In the genomic region with DNA sequence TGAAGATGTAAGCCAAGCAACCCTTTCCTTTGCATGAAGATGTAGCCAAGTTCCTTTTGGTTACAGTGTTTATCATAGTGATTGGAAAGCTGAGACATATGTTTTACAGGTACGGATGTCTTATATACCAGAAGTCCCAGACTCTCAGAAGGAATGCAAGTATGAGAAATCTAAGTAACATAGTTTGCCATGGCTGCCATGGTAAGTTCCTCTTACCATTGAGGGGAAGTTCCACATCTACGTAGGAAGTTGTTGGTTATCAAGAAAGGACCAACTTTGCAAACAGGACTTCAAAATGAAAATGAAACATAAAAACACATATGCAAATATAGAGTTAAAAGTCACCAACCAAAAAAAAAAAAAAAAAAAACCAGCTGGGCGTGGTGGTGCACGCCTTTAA, we compare ENCODE assay signal across 27 mouse cellular contexts. TPM values are rescaled to one million over a fixed set of nuclear protein-coding genes. Genes with fewer than 3 reads are reported as not detected.
A peak's percentile ranks its signal among the peaks of the same experiment; 100 is the strongest.
DNase-seq lines count a peak whose midpoint lies in the region; ATAC-seq and TF ChIP-seq lines count a peak whose summit lies in the region.
"Had no signal": no experiment of that assay in that cellular context is flagged by ENCODE, and none has a peak within 500 bp of the region (broad histone marks: within the 10 kb centered on the region; RNA-seq: fewer than 3 reads in every experiment).

No protein-coding gene starts in this region.

- peak; percentile 64 for ATAC-seq in monocyte, adult 5-6 weeks (replicated peaks; ENCODE audit: insufficient number of reproducible peaks, low FRiP score, low TSS enrichment, poor library complexity, severe bottlenecking)
- no peak for ATAC-seq in forebrain, embryonic 16.5 days
- no peak for ATAC-seq in stomach, postnatal 0 days (ENCODE audit: low FRiP score, low TSS enrichment)
- ATAC-seq: forebrain, embryonic 13.5 days; liver, postnatal 0 days; midbrain, embryonic 13.5 days had no signal

- H3K4me3 ChIP-seq in bone marrow, adult 2 months (replicated peaks; ENCODE audit: control insufficient read depth, low read depth, low read length): no peak overlapping the region
- H3K4me3 ChIP-seq in left cerebral cortex, adult 2 months: no peak overlapping the region
- no peak overlapping the region for H3K4me3 ChIP-seq in forebrain, embryonic 16.5 days (replicated peaks; ENCODE audit: low read length)
- H3K4me3 ChIP-seq in stomach, postnatal 0 days (ENCODE audit: low read depth, low read length): no peak overlapping the region
- H3K4me3 ChIP-seq: forebrain, embryonic 13.5 days; heart, embryonic 12.5 days; kidney, embryonic 15.5 days; limb, embryonic 12.5 days; midbrain, embryonic 13.5 days had no signal

- H3K9me3 ChIP-seq in forebrain, embryonic 16.5 days (ENCODE audit: control insufficient read depth, low read length): no peaks in the 10 kb centered on the region
- no peaks in the 10 kb centered on the region for H3K9me3 ChIP-seq in stomach, postnatal 0 days (ENCODE audit: control insufficient read depth, low read length)
- H3K9me3 ChIP-seq: forebrain, embryonic 13.5 days; G1E; heart, embryonic 12.5 days; kidney, embryonic 15.5 days; limb, embryonic 12.5 days; midbrain, embryonic 13.5 days had no signal

- no peaks in the 10 kb centered on the region for H3K27me3 ChIP-seq in forebrain, embryonic 16.5 days (replicated peaks; ENCODE audit: control insufficient read depth, insufficient read depth, low read length)
- no peaks in the 10 kb centered on the region for H3K27me3 ChIP-seq in stomach, postnatal 0 days (ENCODE audit: control insufficient read depth, insufficient read depth, low read length)
- H3K27me3 ChIP-seq: heart, embryonic 12.5 days; kidney, embryonic 15.5 days; limb, embryonic 12.5 days; midbrain, embryonic 13.5 days had no signal

- intact Hi-C loops in left cerebral cortex, adult 2 months (cut with DNase I): no loop called here

- H3K4me1 ChIP-seq in bone marrow, adult 2 months (ENCODE audit: control insufficient read depth, insufficient read depth, low read length): peaks cover 1% of the 10 kb centered on the region; the same call in 1 of the 2 replicates
- no peaks in the 10 kb centered on the region for H3K4me1 ChIP-seq in forebrain, embryonic 16.5 days (replicated peaks; ENCODE audit: control insufficient read depth, insufficient read depth, low read length)
- no peaks in the 10 kb centered on the region for H3K4me1 ChIP-seq in stomach, postnatal 0 days (replicated peaks; ENCODE audit: control insufficient read depth, insufficient read depth)
- H3K4me1 ChIP-seq: forebrain, embryonic 13.5 days; heart, embryonic 12.5 days; kidney, embryonic 15.5 days; limb, embryonic 12.5 days; midbrain, embryonic 13.5 days had no signal

- no peak for TF ChIP-seq EP300 in stomach, postnatal 0 days (optimal IDR thresholded peaks at IDR 0.05)

- WGBS in bone marrow, adult 2 months: 54% methylated on average over 4 of the region's 4 CpGs
- WGBS in forebrain, embryonic 16.5 days: 90% methylated on average over 4 of the region's 4 CpGs
- WGBS in stomach, postnatal 0 days: 78% methylated on average over 4 of the region's 4 CpGs

- no peak for TF ChIP-seq CTCF in bone marrow, adult 2 months (IDR thresholded peaks at IDR 0.05; ENCODE audit: control insufficient read depth, insufficient read depth, low read length)
- TF ChIP-seq CTCF in left cerebral cortex, adult 2 months (IDR thresholded peaks at IDR 0.05): no peak
- no peak for TF ChIP-seq CTCF in stomach, postnatal 0 days (IDR thresholded peaks at IDR 0.05; ENCODE audit: low read depth)

- no peak for TF ChIP-seq POLR2A in bone marrow, adult 2 months (IDR thresholded peaks at IDR 0.05; ENCODE audit: borderline replicate concordance, control insufficient read depth, low read depth, low read length)

- DNase-seq in spleen, postnatal 36 days (ENCODE audit: low spot score in 2 of 2): peak; percentile 34 to 64
- DNase-seq in spleen, postnatal 4 days (ENCODE audit: low spot score in 2 of 2): no peak
- DNase-seq in left cerebral cortex, adult 2 months (ENCODE audit: extremely low spot score in 1 of 2, low spot score in 2 of 2): no peak
- no peak for DNase-seq in stomach, postnatal 0 days (ENCODE audit: low spot score)
- DNase-seq: adrenal gland, postnatal 25 days; cerebellum, adult 2 months; cerebellum, postnatal 14 days; gastrocnemius, postnatal 14 days; heart, postnatal 4 days; kidney, adult 18-20 months; kidney, postnatal 25 days; liver, postnatal 0 days; lung, postnatal 36 days; right cerebral cortex, adult 18-20 months; thymus, adult 18-20 months; thymus, postnatal 25 days had no signal

- peak overlapping the region; percentile 39; the same call in 1 of the 2 replicates for H3K27ac ChIP-seq in bone marrow, adult 2 months (ENCODE audit: control insufficient read depth, insufficient read depth, low read depth, low read length, poor library complexity)
- no peak overlapping the region for H3K27ac ChIP-seq in left cerebral cortex, adult 2 months
- H3K27ac ChIP-seq in forebrain, embryonic 16.5 days (ENCODE audit: low read length): no peak overlapping the region
- H3K27ac ChIP-seq in stomach, postnatal 0 days (replicated peaks): no peak overlapping the region
- H3K27ac ChIP-seq: forebrain, embryonic 13.5 days; hindbrain, embryonic 14.5 days; kidney, embryonic 15.5 days; limb, embryonic 12.5 days; midbrain, embryonic 13.5 days had no signal

- no peak overlapping the region for H3K9ac ChIP-seq in forebrain, embryonic 16.5 days (replicated peaks; ENCODE audit: low read depth, low read length)
- H3K9ac ChIP-seq in stomach, postnatal 0 days (ENCODE audit: low read length): no peak overlapping the region
- H3K9ac ChIP-seq: forebrain, embryonic 13.5 days; heart, embryonic 12.5 days; hindbrain, embryonic 14.5 days; kidney, embryonic 15.5 days; limb, embryonic 12.5 days; liver, postnatal 0 days; midbrain, embryonic 13.5 days had no signal

- no peak overlapping the region for H3K4me2 ChIP-seq in forebrain, embryonic 16.5 days (ENCODE audit: low read length)
- H3K4me2 ChIP-seq in stomach, postnatal 0 days (replicated peaks; ENCODE audit: low read depth): no peak overlapping the region
- H3K4me2 ChIP-seq: forebrain, embryonic 13.5 days; heart, embryonic 12.5 days; hindbrain, embryonic 14.5 days; kidney, embryonic 15.5 days; limb, embryonic 12.5 days; liver, embryonic 11.5 days; midbrain, embryonic 13.5 days had no signal

- no peaks in the 10 kb centered on the region for H3K36me3 ChIP-seq in forebrain, embryonic 16.5 days (ENCODE audit: control insufficient read depth, insufficient read depth)
- H3K36me3 ChIP-seq in stomach, postnatal 0 days (ENCODE audit: control insufficient read depth, insufficient read depth, low read length): no peaks in the 10 kb centered on the region
- H3K36me3 ChIP-seq: heart, embryonic 12.5 days; kidney, embryonic 15.5 days; limb, embryonic 12.5 days; midbrain, embryonic 13.5 days had no signal

RNA-seq across cellular contexts. Expression of a gene that starts 8.1 kb away (rescaled TPM):
- 42.2 and 52.5 TPM in 2 replicates for polyA plus RNA-seq in bone marrow, adult 2 months (2011; ENCODE audit: insufficient read depth, insufficient read length, low replicate concordance, missing spikeins)
- total RNA-seq in monocyte, adult 5-6 weeks (2017): 50.1 to 70.9 TPM (median 70.8 TPM) in 3 replicates
- total RNA-seq in left cerebral cortex, adult 2 months (2021): 10 to 100 TPM; 45.7 to 50.1 TPM
- polyA plus RNA-seq in forebrain, embryonic 16.5 days (2015; fragmentation: Nextera tagmentation; extraction: Ambion mirVana): 53.1 and 55.6 TPM in 2 replicates
- polyA plus RNA-seq in stomach, postnatal 0 days (2015; fragmentation: Nextera tagmentation; extraction: Ambion mirVana): 34.5 and 36.9 TPM in 2 replicates

RNA-seq across cellular contexts. Expression of a gene that starts 40.4 kb away (rescaled TPM):
- polyA plus RNA-seq in bone marrow, adult 2 months (2011; ENCODE audit: insufficient read depth, insufficient read length, low replicate concordance, missing spikeins): 35.4 and 48.7 TPM in 2 replicates
- 56.7 to 93.5 TPM (median 62.8 TPM) in 3 replicates for total RNA-seq in monocyte, adult 5-6 weeks (2017)
- total RNA-seq in left cerebral cortex, adult 2 months (2021): 10 to 100 TPM; 82.0 to 97.8 TPM
- 89.0 and 89.5 TPM in 2 replicates for polyA plus RNA-seq in forebrain, embryonic 16.5 days (2015; fragmentation: Nextera tagmentation; extraction: Ambion mirVana)
- polyA plus RNA-seq in stomach, postnatal 0 days (2015; fragmentation: Nextera tagmentation; extraction: Ambion mirVana): 29.5 and 30.5 TPM in 2 replicates

Comparison
In these comparisons a context has a peak if more than half of its experiments do, and no peak if none do; other contexts are left out.
1. DNase-seq: peak in spleen, postnatal 36 days (2 of 2); none in spleen, postnatal 4 days (0 of 2), left cerebral cortex, adult 2 months (0 of 2) and stomach, postnatal 0 days (single experiment).